Mouse (Mus musculus) B cell, adult 62 days (primary cell): ENCODE measurements around the gene Rhox3a2. TPM values are rescaled to one million over a fixed set of nuclear protein-coding genes. Genes with fewer than 3 reads are reported as not detected.

Source experiments
- total RNA-seq: library from RNA; stranded (reverse); gene quantifications from 4 replicates; pipeline ENCODE4 v1.2.4, GENCODE M21; 2023

Rhox3a2 gene
- not detected in 4 replicates for total RNA-seq

DNA sequence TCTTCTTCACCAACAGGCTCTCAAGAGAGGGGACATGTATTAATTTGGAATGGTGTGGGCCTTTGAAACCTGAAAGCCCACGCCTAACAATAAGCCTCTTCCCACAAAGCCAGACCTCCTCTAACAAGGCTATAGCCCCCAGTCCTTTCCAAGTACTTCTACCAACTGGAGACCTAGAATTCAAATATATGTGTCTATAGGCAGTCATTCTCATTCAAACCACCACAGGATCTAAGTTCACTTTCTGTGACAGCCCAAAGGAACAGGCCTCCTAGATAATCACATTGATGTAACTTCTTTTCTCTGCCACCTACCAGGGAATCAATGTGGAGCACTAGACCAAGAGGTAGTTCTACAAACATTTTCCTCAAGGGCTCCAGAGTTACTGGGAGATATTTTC is at the start of gene Rhox3a2:
Gene Rhox3a2, plus strand, starts transcription at position 301 of the 400 bp plus-strand sequence.

GRCm38 (mm10) chrX:37390548-37390947 is 10.7 kb downstream of the Rhox3a2 start, which contains the start of gene Rhox4a2:
Gene Rhox4a2 (plus strand): TSS chrX:37390848.

GRCm38 (mm10) chrX:37411767-37412166 is 31.9 kb downstream of the Rhox3a2 start, which contains the start of gene Rhox2b:
Gene Rhox2b (plus strand): TSS chrX:37412067.

GRCm38 (mm10) chrX:37432194-37432593 is 52.4 kb downstream of the Rhox3a2 start, which contains the start of gene Rhox4b:
Gene Rhox4b (plus strand): TSS chrX:37432494.

Other genes starting within 250 kb of the Rhox3a2 start
- not detected in 4 replicates for gene Akap14, start 211.2 kb upstream of the Rhox3a2 start, total RNA-seq
- gene Ndufa1, start 188.9 kb upstream of the Rhox3a2 start, total RNA-seq: 73.3 to 99.4 TPM (median 92.4 TPM) in 4 replicates
- gene Rnf113a1, start 188.8 kb upstream of the Rhox3a2 start, total RNA-seq: 1.8 to 2.2 TPM (median 2.0 TPM) in 4 replicates
- gene Gm9, start 169.0 kb upstream of the Rhox3a2 start, total RNA-seq: not detected in 4 replicates
- not detected in 4 replicates for gene Rhox1, start 157.8 kb upstream of the Rhox3a2 start, total RNA-seq
- not detected in 4 replicates for gene Rhox2a, start 135.1 kb upstream of the Rhox3a2 start, total RNA-seq
- not detected in 4 replicates for gene Rhox3a, start 130.1 kb upstream of the Rhox3a2 start, total RNA-seq
- not detected in 4 replicates for gene Rhox4a, start 114.7 kb upstream of the Rhox3a2 start, total RNA-seq
- not detected in 4 replicates for gene Rhox4a2, start 10.8 kb downstream of the Rhox3a2 start, total RNA-seq
- not detected in 4 replicates for gene Rhox2b, start 32.0 kb downstream of the Rhox3a2 start, total RNA-seq
- gene Rhox4b, start 52.5 kb downstream of the Rhox3a2 start, total RNA-seq: not detected in 4 replicates
- gene Rhox2c, start 73.7 kb downstream of the Rhox3a2 start, total RNA-seq: not detected in 4 replicates
- gene Rhox3c, start 78.6 kb downstream of the Rhox3a2 start, total RNA-seq: not detected in 4 replicates
- not detected in 4 replicates for gene Rhox4c, start 100.3 kb downstream of the Rhox3a2 start, total RNA-seq
- not detected in 4 replicates for gene Rhox2d, start 113.4 kb downstream of the Rhox3a2 start, total RNA-seq
- gene Rhox4d, start 134.3 kb downstream of the Rhox3a2 start, total RNA-seq: not detected in 4 replicates
- gene Rhox2e, start 150.4 kb downstream of the Rhox3a2 start, total RNA-seq: not detected in 4 replicates
- not detected in 4 replicates for gene Rhox3e, start 162.0 kb downstream of the Rhox3a2 start, total RNA-seq
- not detected in 4 replicates for gene Rhox4e, start 177.4 kb downstream of the Rhox3a2 start, total RNA-seq
- gene Rhox2f, start 191.4 kb downstream of the Rhox3a2 start, total RNA-seq: not detected in 4 replicates
- not detected in 4 replicates for gene Rhox3f, start 201.0 kb downstream of the Rhox3a2 start, total RNA-seq
- gene Rhox4f, start 227.7 kb downstream of the Rhox3a2 start, total RNA-seq: not detected in 4 replicates
- not detected in 4 replicates for gene Rhox3g, start 248.6 kb downstream of the Rhox3a2 start, total RNA-seq